Mouse (Mus musculus): Measurements from ENCODE around the gene Meioc. TPM values are rescaled to one million over a fixed set of nuclear protein-coding genes. Genes with fewer than 3 reads are reported as not detected.

Meioc gene
- total RNA-seq (2023), result not detected

DNA sequence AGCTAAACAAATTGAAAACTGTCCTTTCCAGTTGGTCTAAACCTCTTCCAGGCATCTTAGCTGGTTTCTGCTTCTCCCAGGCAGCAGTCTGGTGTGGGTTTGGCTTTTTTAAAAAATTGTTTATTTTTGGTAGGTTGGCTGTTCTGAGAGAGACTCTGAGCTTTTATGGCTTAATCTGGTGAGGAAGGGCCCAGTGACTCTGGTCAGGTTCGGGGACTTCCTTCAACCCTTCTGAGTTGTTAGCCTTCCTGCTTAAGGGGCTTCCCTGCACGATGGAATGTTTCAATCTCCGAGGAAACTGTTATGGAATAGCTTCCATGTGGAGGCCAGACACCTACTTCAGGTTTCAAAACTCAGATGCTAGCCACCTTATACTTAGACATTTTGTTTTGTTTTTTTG is at the start of gene Meioc:
Gene Meioc (plus strand): TSS at position 301 of the 400 bp plus-strand sequence.

DNA sequence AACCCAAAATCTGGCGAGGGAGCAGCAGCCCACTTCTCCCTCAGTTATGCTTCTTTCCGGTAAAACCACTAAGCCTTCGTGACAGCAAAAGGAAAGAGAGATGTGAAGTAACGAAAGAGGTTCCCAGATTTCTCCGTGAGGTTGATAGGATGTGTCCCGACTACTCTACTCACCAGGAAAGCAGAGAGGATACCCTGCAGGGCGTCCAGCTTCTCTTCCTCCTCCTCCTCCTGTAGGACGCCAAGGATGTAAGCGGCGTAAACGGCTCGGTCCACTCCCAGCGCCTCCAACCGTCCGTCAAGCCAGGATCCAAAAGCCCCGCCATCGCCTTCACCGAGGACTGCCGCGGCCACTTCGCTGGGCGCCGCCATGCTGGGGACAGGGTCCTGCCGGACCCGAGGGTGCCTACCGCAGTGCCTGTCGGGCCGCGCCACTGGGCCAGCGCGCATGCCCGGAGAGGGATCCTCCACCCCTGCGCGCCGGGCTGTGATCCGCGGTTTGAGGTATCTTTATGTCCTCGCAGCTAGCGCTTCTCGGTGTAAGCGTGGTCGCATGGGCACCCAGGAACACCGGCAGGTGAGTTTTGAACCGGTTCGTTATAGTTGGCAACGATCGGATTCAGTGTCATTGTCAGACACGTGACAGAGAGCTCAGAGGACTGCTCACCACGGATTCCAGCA is 34.0 kb downstream of the Meioc start, which contains the start of gene Ccdc43:
Gene Ccdc43 (minus strand): TSS at position 445 of the 680 bp plus-strand sequence.

Other genes with a start within 250 kb of the Meioc start
- gene Grn, start 233.4 kb upstream of the Meioc start, total RNA-seq (2023), result 100 to 1,000 TPM; 535 to 541 TPM
- gene Fam171a2, start 216.0 kb upstream of the Meioc start, total RNA-seq (2023), result under 1 TPM in 1 of 2 experiments, not detected in 1; 0.52 TPM
- gene Itga2b, start 193.6 kb upstream of the Meioc start, total RNA-seq (2023), result 1 to 10 TPM; 3.6 to 5.5 TPM
- 10 to 100 TPM; 32.6 to 35.3 TPM for gene Gpatch8, start 107.3 kb upstream of the Meioc start, total RNA-seq (2023)
- gene Gm11627, start 84.3 kb upstream of the Meioc start, total RNA-seq (2023), result not detected
- gene Fzd2, start 59.3 kb upstream of the Meioc start, total RNA-seq (2023), result under 1 TPM in 1 of 2 experiments, not detected in 1; 0.13 TPM
- 10 to 100 TPM; 21.1 TPM for gene Ccdc43, start 34.1 kb downstream of the Meioc start, total RNA-seq (2023)
- 1 to 10 TPM; 4.0 to 4.2 TPM for gene Adam11, start 97.7 kb downstream of the Meioc start, total RNA-seq (2023)
- not detected for gene Gjc1, start 156.0 kb downstream of the Meioc start, total RNA-seq (2023)
- not detected for gene Higd1b, start 172.1 kb downstream of the Meioc start, total RNA-seq (2023)
- gene Eftud2, start 217.3 kb downstream of the Meioc start, total RNA-seq (2023), result 10 to 100 TPM; 80.3 to 82.1 TPM
- not detected for gene Ccdc103, start 217.5 kb downstream of the Meioc start, total RNA-seq (2023)
- not detected for gene Fam187a, start 221.5 kb downstream of the Meioc start, total RNA-seq (2023)
- not detected for gene Gfap, start 237.2 kb downstream of the Meioc start, total RNA-seq (2023)

All from monocyte, adult 59 days (primary cell).